Mouse (Mus musculus) ovary, postnatal 36 days (tissue): Measurements from ENCODE around the gene Rab6b.
A peak's percentile ranks its signal among the peaks of the same experiment; 100 is the strongest.
"Not testable (repeated sequence)": the region's sequence is repeated elsewhere in the genome, so short reads cannot be mapped to it uniquely, and the experiment has no call there.

ENCODE experiments used
- DNase-seq: peaks from one replicate; pipeline ENCODE4 v3.0.0; 2022; ENCODE audit warnings: low spot score, mixed read lengths

Gene Rab6b

GRCm38 (mm10) chr9:103143881-103144280 lies 32.3 kb downstream of the Rab6b start:
- DNase-seq: no peak

- no peak for DNase-seq
Observed at GRCm38 (mm10) chr9:103145351-103145750, 33.8 kb downstream of the Rab6b start.

GRCm38 (mm10) chr9:103146257-103146656 lies 34.7 kb downstream of the Rab6b start:
- DNase-seq: no peak

- DNase-seq: no peak
Observed at GRCm38 (mm10) chr9:103146703-103147102, 35.1 kb downstream of the Rab6b start.

GRCm38 (mm10) chr9:103147103-103147502 lies 35.5 kb downstream of the Rab6b start:
- DNase-seq: no peak

GRCm38 (mm10) chr9:103149074-103149799 lies 37.6 kb downstream of the Rab6b start:
- DNase-seq: no peak

GRCm38 (mm10) chr9:103153286-103153685 lies 41.7 kb downstream of the Rab6b start:
- no peak for DNase-seq

GRCm38 (mm10) chr9:103154568-103154967 lies 43.0 kb downstream of the Rab6b start:
- no peak for DNase-seq

- DNase-seq: not testable (repeated sequence)
Observed at GRCm38 (mm10) chr9:103155158-103155557, 43.6 kb downstream of the Rab6b start.

- no peak for DNase-seq
Observed at GRCm38 (mm10) chr9:103163806-103164205, 52.2 kb downstream of the Rab6b start.

GRCm38 (mm10) chr9:103168046-103168445 lies 56.5 kb downstream of the Rab6b start:
- DNase-seq: no peak

GRCm38 (mm10) chr9:103168771-103169170 lies 57.2 kb downstream of the Rab6b start:
- no peak for DNase-seq

GRCm38 (mm10) chr9:103174771-103175519 lies 63.4 kb downstream of the Rab6b start:
- no peak for DNase-seq

GRCm38 (mm10) chr9:103175692-103176091 lies 64.1 kb downstream of the Rab6b start:
- DNase-seq: no peak

- DNase-seq: peak; percentile 33
Observed at GRCm38 (mm10) chr9:103180303-103180702, 68.7 kb downstream of the Rab6b start.

- DNase-seq: peak; percentile 74
Observed at GRCm38 (mm10) chr9:103180807-103181565, 69.4 kb downstream of the Rab6b start.

- no peak for DNase-seq
Observed at GRCm38 (mm10) chr9:103181886-103182285, 70.3 kb downstream of the Rab6b start.

- DNase-seq: no peak
Observed at GRCm38 (mm10) chr9:103184855-103185254, 73.3 kb downstream of the Rab6b start.

GRCm38 (mm10) chr9:103185946-103186345 lies 74.4 kb downstream of the Rab6b start:
- DNase-seq: no peak

- DNase-seq: peak; percentile 15
Observed at GRCm38 (mm10) chr9:103186747-103187146, 75.2 kb downstream of the Rab6b start.

- DNase-seq: no peak
Observed at GRCm38 (mm10) chr9:103188416-103188815, 76.8 kb downstream of the Rab6b start.

- peak; percentile 90 for DNase-seq
Observed at GRCm38 (mm10) chr9:103201561-103202260, 90.1 kb downstream of the Rab6b start, which contains the start of gene Srprb. Gene Srprb, minus strand, starts transcription at chr9:103202137.
